Mouse (Mus musculus) urinary bladder, postnatal 14 days (tissue): ENCODE results near the gene Olfr417.
"Not testable (repeated sequence)": the region's sequence is repeated elsewhere in the genome, so short reads cannot be mapped to it uniquely, and the experiment has no call there.

Experiments
- DNase-seq: peaks from one replicate; pipeline ENCODE4 v3.0.0; 2021; ENCODE audit warnings: low spot score

Gene Olfr417

GRCm38 (mm10) chr1:174364882-174365451, at the start of gene Olfr417:
TSS of gene Olfr417 (plus strand) at chr1:174365122.
- DNase-seq: no peak

GRCm38 (mm10) chr1:174317308-174317707, 47.6 kb upstream of the Olfr417 start:
- DNase-seq: no peak

GRCm38 (mm10) chr1:174330218-174330617, 34.7 kb upstream of the Olfr417 start, which contains the start of gene Mptx1:
TSS of gene Mptx1 (plus strand) at chr1:174330518.
- no peak for DNase-seq

- not testable (repeated sequence) for DNase-seq
These were observed 11.3 kb upstream of the Olfr417 start for GRCm38 (mm10) chr1:174353636-174354035.

GRCm38 (mm10) chr1:174354640-174355039, 10.3 kb upstream of the Olfr417 start:
- DNase-seq: no peak

- no peak for DNase-seq
These were observed 8.9 kb downstream of the Olfr417 start for GRCm38 (mm10) chr1:174373799-174374198.

- no peak for DNase-seq
These were observed 25.8 kb downstream of the Olfr417 start, which contains the start of gene Olfr248 for GRCm38 (mm10) chr1:174390746-174391145. TSS of gene Olfr248 (plus strand) at chr1:174391046.

- no peak for DNase-seq
These were observed 58.0 kb downstream of the Olfr417 start for GRCm38 (mm10) chr1:174422959-174423358.

GRCm38 (mm10) chr1:174423764-174424163, 58.8 kb downstream of the Olfr417 start, which contains the start of gene Olfr414:
TSS of gene Olfr414 (plus strand) at chr1:174424064.
- no peak for DNase-seq
